Mouse (Mus musculus): ENCODE results near the gene Gm10376.
"Not testable (repeated sequence)": the region's sequence is repeated elsewhere in the genome, so short reads cannot be mapped to it uniquely, and the experiment has no call there.

Gm10376 gene

DNA sequence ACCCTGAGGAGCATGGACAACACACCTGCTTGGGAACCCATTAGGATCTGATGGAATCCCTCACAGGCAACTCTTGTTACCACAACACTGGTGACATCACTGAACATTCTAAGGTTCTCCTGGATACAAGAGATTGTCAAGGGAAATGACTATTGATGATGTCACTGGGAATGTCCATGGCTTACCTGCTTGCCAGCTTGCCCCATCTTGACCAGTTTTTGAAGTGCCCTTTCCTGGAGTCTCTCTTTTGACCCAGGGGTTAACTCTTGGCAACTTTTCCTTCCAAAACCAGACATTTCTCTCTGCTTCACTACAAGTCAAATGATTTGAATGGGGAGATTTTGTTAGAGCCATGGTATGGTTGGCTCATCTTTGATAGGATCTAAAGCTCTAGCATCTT lies at the start of gene Gm10376:
Gene Gm10376, minus strand, starts transcription at position 101 of the 400 bp plus-strand sequence.
- not testable (repeated sequence) for DNase-seq (ENCODE audit: low spot score)

DNA sequence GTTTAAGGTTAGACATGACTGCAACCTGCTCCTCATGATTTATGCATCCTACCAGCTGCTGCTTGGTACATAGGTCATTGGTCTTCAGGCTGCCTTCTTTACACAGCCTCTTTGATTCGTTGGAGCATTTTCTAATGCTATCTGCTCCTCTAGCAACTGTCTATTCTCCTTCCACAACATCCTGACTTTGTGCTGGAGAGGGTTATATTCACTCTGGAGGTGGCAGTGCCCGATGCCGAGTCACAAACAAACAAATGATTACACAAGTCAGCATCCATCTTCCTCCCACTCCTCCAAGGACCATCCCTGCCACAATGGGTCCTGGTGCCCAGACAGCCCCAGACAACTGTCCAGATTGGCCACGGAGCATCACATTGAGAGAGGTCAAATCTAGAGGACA lies 44.8 kb upstream of the Gm10376 start:
- DNase-seq (ENCODE audit: low spot score) = not testable (repeated sequence)

GRCm38 (mm10) chr14:43058063-43058462 lies 42.6 kb upstream of the Gm10376 start:
- not testable (repeated sequence) for DNase-seq (ENCODE audit: low spot score)

DNA sequence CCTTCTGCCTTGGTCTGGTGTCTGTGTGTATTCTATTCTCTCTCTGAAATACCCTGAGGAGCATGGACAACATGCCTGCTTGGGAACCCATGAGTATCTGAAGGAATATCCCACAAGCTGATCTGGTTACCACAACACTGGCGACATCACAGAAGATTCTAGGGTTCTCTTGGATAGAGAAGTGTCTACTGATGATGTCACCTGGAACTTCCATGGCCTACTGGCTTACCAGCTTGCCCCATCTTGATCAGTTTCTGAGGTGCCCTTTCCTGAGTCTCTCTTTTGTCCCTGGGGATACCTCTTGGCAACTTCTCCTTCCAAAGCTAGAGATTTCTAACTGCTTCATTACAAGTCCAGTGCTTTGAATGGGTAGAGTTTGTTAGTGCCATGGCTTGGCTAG lies 21.9 kb downstream of the Gm10376 start, which contains the start of gene Gm8082:
Gene Gm8082, minus strand, starts transcription at position 101 of the 400 bp plus-strand sequence.
- DNase-seq (ENCODE audit: low spot score) = not testable (repeated sequence)
